Mouse (Mus musculus) brown adipose tissue, adult 24 weeks (tissue): ENCODE measurements around the gene Ccdc34. TPM values are rescaled to one million over a fixed set of nuclear protein-coding genes. Genes with fewer than 3 reads are reported as not detected.

Source experiments
- H3K27ac ChIP-seq: fragments of 200-500 bp; replicated peaks from 2 replicates; pipeline ENCODE4 v1.5.1; 2012; ENCODE audit warnings: low read depth, mild to moderate bottlenecking, low read length
- H3K4me1 ChIP-seq: fragments of 200-500 bp; 2 replicates; pipeline ENCODE4 v1.6.1; 2012; ENCODE audit warnings: low read length, mixed read lengths; ENCODE audit not compliant: control insufficient read depth, insufficient read depth, insufficient read length
- H3K4me3 ChIP-seq: fragments of 200-500 bp; 2 replicates; pipeline ENCODE4 v1.5.1; 2012; ENCODE audit warnings: low read depth, mild to moderate bottlenecking, low read length, moderate library complexity; ENCODE audit not compliant: insufficient read depth
- polyA plus RNA-seq: library from polyadenylated mRNA; stranded (reverse); fragments of >200 nt; gene quantifications from 2 replicates; pipeline ENCODE4 v1.2.4, GENCODE M21; 2012; ENCODE audit not compliant: missing spikeins, insufficient read depth, insufficient read length

The Ccdc34 gene
- polyA plus RNA-seq, 1 experiment = 5.8 TPM

DNA sequence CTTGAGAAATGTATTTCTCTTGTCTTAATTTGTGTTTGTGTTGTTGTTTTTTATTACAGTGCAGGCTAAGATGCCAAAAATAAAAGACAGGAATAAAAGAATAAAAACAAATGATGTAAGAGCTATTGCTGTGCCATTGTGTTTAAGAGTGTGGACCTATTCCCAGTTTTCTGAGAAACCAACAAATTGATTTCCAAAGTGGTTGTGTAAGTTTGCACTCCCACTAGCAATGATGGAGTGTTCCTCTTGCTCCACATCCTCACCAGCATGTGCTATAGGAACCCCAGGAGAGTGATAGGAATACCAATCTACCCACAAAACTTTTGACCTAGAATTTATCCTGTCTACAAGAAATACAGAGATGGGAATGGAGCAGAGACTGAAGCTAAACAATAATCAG, 150.7 kb downstream of the Ccdc34 start:
- Histone ChIP-seq H3K4me1 (no peaks in the 10 kb centered on the region), H3K4me3 (no peak overlapping the region), H3K27ac (no peak overlapping the region)

DNA sequence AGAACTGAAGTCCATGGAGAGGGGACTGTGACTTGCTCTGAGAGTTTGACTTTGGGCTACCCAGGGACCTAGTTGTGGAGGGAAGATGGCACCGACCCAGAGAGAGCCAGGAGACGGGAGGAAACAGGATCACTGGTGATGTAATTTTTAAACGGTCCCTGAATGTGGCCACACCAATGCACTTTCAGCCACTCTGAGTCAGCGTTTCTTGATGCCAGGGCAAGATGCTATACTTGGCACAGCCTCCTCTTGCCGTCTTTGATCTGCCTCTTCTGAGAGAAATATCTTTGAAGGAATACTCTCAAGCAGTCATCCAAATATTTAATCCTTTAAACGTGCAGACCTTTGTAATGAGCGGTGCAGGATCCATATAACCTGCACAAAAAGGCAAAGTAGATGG, 154.8 kb downstream of the Ccdc34 start:
- no peak overlapping the region for H3K27ac ChIP-seq
- H3K4me1 ChIP-seq = no peaks in the 10 kb centered on the region
- H3K4me3 ChIP-seq = no peak overlapping the region

GRCm38 (mm10) chr2:110173818-110174247, 156.2 kb downstream of the Ccdc34 start:
- Histone ChIP-seq H3K4me3 (no peak overlapping the region), H3K4me1 (no peaks in the 10 kb centered on the region), H3K27ac (no peak overlapping the region)

DNA sequence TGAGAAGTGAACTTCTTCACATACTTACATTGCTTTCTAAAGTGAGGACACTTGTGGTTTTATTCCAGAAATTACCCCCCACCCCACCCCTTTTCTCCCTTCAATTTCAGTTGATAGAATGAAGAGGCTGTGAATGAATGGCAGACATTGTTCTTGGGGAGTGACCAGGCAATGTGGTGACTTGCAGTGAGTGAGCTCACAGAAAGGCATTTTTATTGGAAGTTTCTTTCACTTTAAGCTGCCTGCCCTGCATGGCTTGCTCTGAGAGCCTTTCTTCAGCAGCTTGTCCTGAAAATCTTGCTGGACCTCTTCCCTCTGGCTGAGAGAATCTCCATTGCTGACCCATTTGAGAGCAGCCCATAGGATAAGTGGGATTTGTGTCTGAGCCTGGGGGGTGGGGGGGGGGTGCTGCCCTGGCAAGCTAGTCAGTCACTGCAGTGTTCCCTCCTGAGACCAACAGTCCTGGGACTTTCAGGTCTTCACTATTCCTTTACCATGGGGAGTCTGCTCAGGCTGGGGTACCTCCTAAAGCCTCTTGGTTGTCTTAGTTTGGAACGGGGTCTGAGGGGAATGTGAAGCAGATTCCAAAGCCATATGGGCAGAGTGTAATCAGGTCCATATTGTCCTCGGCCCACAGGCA, 159.3 kb downstream of the Ccdc34 start:
- no peak overlapping the region for H3K27ac ChIP-seq
- H3K4me3 ChIP-seq = no peak overlapping the region
- H3K4me1 ChIP-seq = no peaks in the 10 kb centered on the region

DNA sequence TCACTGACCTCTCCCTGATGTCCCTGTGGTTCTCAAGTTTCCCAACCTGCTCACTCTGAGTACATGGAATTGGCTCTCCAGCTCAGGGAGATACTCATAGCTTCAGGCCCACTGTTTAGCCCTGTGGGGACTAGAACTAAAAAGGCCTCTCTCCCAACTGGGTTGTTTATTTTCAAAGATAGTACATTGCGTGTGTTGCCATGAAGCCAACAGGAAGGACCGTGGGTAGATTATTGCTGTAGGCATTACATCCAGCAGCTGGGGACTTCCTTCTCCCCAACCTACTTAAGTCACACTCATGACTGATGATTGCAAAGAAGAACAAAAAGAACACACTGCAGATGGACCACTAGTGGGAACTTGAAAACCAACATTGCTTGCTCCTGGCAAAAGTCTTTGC, 159.8 kb downstream of the Ccdc34 start:
- Histone ChIP-seq H3K27ac (no peak overlapping the region), H3K4me3 (no peak overlapping the region), H3K4me1 (no peaks in the 10 kb centered on the region)

GRCm38 (mm10) chr2:110177879-110178278, 160.3 kb downstream of the Ccdc34 start:
- Histone ChIP-seq H3K4me1 (no peaks in the 10 kb centered on the region), H3K4me3 (no peak overlapping the region), H3K27ac (no peak overlapping the region)

GRCm38 (mm10) chr2:110179669-110180315, 162.2 kb downstream of the Ccdc34 start:
- no peaks in the 10 kb centered on the region for H3K4me1 ChIP-seq
- H3K27ac ChIP-seq = no peak overlapping the region
- no peak overlapping the region for H3K4me3 ChIP-seq

GRCm38 (mm10) chr2:110180316-110180670, 162.7 kb downstream of the Ccdc34 start:
- Histone ChIP-seq H3K4me3 (no peak overlapping the region), H3K27ac (no peak overlapping the region), H3K4me1 (no peaks in the 10 kb centered on the region)

GRCm38 (mm10) chr2:110181666-110182065, 164.0 kb downstream of the Ccdc34 start:
- Histone ChIP-seq H3K27ac (no peak overlapping the region), H3K4me1 (no peaks in the 10 kb centered on the region), H3K4me3 (no peak overlapping the region)

DNA sequence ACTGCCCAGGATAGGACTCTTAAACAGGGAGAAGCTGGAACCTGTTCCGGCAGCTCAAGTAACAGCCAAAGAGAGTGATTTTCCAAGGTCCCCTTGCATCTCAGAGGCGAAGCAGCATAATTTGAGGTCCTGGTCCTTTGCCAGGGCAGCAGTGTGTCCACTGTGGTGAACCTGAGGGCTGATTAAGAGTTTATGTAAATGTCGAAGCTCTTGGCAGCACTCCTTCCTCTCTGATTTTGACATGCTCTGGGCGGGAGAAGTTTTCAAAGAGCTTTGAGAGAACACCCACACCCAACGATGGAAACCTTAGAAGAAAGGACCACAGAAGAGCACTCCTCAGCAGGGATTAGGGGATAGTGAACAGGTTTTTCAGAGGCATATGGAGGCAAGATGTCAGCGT, 164.6 kb downstream of the Ccdc34 start:
- Histone ChIP-seq H3K4me1 (no peaks in the 10 kb centered on the region), H3K27ac (no peak overlapping the region)

DNA sequence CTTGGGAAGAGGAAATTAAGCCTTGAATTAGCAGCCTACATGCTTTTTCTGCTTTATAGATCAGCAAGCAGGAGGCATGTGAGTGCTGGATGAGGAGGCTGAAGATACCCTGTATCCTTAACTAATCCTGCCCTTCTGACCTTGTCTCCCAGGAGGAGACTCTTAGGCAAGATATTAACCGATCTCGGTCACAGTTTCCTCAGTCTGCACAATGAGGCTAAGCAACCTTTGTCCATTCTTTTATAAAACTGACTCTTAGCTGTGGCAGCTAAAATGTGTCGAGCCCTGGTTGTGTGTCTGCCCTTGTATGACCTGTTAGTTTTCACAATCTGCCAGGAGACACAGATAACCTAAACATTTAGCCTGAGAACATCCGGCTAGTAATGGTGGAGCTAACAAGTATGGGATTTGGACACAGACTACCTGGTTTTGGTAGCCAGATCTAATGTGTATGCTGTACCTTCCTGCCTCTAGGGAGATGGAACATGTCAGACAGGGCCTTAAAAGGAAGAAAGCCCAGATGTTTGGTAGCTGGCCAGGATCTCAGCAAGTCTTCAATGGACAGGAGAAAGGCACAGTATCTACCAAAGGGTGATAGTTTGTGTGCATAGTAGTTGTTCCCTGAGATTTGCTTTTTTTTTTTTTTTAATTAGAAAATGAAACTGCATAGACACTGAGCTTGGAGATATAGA, 165.3 kb downstream of the Ccdc34 start:
- H3K27ac ChIP-seq = no peak overlapping the region
- H3K4me1 ChIP-seq = no peaks in the 10 kb centered on the region
- H3K4me3 ChIP-seq = no peak overlapping the region

More for the DNA sequence above, 164.6 kb downstream of the Ccdc34 start:
- no peak overlapping the region for H3K4me3 ChIP-seq

- H3K27ac ChIP-seq = no peak overlapping the region
- no peak overlapping the region for H3K4me3 ChIP-seq
- no peaks in the 10 kb centered on the region for H3K4me1 ChIP-seq
These were observed 166.5 kb downstream of the Ccdc34 start for GRCm38 (mm10) chr2:110184071-110184470.

DNA sequence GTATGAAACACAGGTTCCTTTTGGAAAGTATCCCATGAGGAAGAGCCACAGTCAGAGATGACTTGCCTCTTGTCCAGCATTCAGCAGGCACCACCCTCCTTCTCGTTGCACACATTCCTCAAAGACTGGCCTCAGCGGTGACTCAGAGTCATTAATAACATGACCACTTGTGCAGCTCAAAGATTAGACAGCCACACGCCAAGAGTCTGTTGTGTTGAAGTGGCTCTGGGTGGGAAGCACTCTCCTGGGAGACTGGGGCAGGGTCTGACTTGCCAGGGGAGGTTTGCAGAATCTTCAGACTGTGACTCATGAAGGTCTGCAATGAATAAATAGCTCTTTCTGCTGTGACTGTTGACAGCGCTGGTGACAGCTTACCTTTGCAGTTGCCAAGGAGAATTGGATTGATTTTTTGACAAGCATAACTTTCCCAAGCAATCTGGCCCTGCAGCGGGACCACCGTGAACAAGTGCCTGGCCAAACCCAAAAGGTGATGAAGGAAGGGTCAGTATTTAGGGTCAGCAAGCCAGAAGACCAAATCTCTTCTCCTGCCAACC, 168.9 kb downstream of the Ccdc34 start:
- Histone ChIP-seq H3K4me3 (no peak overlapping the region), H3K27ac (no peak overlapping the region), H3K4me1 (no peaks in the 10 kb centered on the region)

- no peak overlapping the region for H3K27ac ChIP-seq
These were observed 171.2 kb downstream of the Ccdc34 start for GRCm38 (mm10) chr2:110188696-110189397.

GRCm38 (mm10) chr2:110190416-110190815, 172.8 kb downstream of the Ccdc34 start:
- Histone ChIP-seq H3K27ac (no peak overlapping the region), H3K4me3 (no peak overlapping the region), H3K4me1 (no peaks in the 10 kb centered on the region)

More at GRCm38 (mm10) chr2:110188696-110189397, 171.2 kb downstream of the Ccdc34 start:
- H3K4me3 ChIP-seq = no peak overlapping the region
- H3K4me1 ChIP-seq = no peaks in the 10 kb centered on the region
